Mouse (Mus musculus) E14TG2a.4 (cell line): ENCODE data around the gene G3bp1.

Source experiments
- H3K27me3 ChIP-seq: 2 replicates; pipeline ENCODE4 v1.6.1; 2014; ENCODE audit warnings: low read length, control low read depth; ENCODE audit not compliant: insufficient read depth
- H3K36me3 ChIP-seq: 2 replicates; pipeline ENCODE4 v1.6.1; 2014; ENCODE audit warnings: low read length, control low read depth; ENCODE audit not compliant: insufficient read depth
- H3K4me1 ChIP-seq: replicated peaks from 2 replicates; pipeline ENCODE4 v1.6.1; 2014; ENCODE audit warnings: low read depth, low read length, control low read depth
- H3K4me3 ChIP-seq: replicated peaks from 2 replicates; pipeline ENCODE4 v1.5.1; 2014; ENCODE audit warnings: mild to moderate bottlenecking, low read length
- H3K9me3 ChIP-seq: 2 replicates; pipeline ENCODE4 v1.6.1; 2014; ENCODE audit warnings: low read length, control low read depth
- CTCF ChIP-seq: conservative IDR thresholded peaks from 2 replicates; pipeline ENCODE4 v1.5.1; 2014; ENCODE audit warnings: low read length
- NANOG ChIP-seq: IDR thresholded peaks from 2 replicates; pipeline ENCODE4 v1.6.1; 2014; ENCODE audit warnings: borderline replicate concordance, low read length, mixed read lengths
- POU5F1 ChIP-seq: IDR thresholded peaks from 2 replicates; pipeline ENCODE4 v1.6.1; 2014; ENCODE audit warnings: low read length, borderline replicate concordance

G3bp1 gene

DNA sequence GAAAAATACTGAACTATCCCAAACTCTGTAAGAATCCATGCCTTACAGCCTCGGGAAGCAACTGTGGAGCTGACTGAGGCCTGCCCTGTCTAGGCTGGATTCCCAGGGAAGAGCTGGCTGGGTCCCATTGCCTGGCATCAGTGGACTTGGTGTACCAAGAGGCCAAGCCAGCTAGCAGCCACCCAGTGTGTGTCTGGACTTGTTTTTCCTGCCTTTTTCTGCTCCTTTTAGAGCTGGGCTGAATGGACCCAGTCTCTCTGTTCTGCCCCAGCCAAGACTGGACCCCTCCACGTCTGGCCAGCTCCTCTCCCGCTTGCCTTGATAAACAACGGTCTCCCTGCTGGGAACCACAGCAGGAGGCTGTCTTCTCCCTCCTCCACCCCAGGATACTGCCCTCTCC lies 31.5 kb upstream of the G3bp1 start:
- Histone ChIP-seq H3K27me3 (no peaks in the 10 kb centered on the region), H3K4me3 (0 out of 2 replicates have a peak overlapping the region, but pooled peaks have one; percentile 2), H3K36me3 (no peaks in the 10 kb centered on the region), H3K9me3 (no peaks in the 10 kb centered on the region), H3K4me1 (peaks cover 67% of the 10 kb centered on the region)
- TF ChIP-seq CTCF (no peak), POU5F1 (no peak), NANOG (no peak)

DNA sequence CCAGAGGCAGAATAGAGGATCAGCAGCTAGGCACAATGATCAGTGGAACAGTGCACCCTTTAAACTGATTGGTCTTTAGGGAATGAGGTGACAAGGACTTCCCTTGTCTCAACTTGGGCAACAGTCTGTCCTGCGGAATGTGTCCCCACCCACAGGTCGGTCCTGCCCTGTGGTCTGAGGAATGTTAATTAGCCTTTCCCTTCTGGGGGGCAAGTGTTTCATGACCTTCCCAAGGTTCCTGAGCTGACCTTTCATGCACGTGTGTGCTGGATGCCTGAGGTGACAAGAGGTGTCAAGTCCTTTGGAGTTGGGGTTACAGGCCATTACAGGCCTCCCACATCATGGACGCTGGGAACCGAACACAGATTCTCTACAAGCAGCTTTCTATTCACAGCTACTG lies 29.8 kb upstream of the G3bp1 start:
- 0 out of 2 replicates have a peak overlapping the region, but pooled peaks have one; percentile 3 for H3K4me3 ChIP-seq
- H3K36me3 ChIP-seq, result peaks cover 13% of the 10 kb centered on the region
- no peak for TF ChIP-seq POU5F1
- no peak for TF ChIP-seq CTCF
- H3K9me3 ChIP-seq, result no peaks in the 10 kb centered on the region
- peaks cover 84% of the 10 kb centered on the region for H3K4me1 ChIP-seq
- H3K27me3 ChIP-seq, result no peaks in the 10 kb centered on the region

- H3K36me3 ChIP-seq, result peaks cover 61% of the 10 kb centered on the region
- TF ChIP-seq POU5F1 (no peak), CTCF (peak; percentile 77)
- H3K9me3 ChIP-seq, result no peaks in the 10 kb centered on the region
- H3K27me3 ChIP-seq, result no peaks in the 10 kb centered on the region
- H3K4me1 ChIP-seq, result peaks cover 77% of the 10 kb centered on the region
- H3K4me3 ChIP-seq, result no peak overlapping the region
These were observed 24.7 kb upstream of the G3bp1 start for GRCm38 (mm10) chr11:55444772-55445171.

GRCm38 (mm10) chr11:55446579-55446978 lies 22.9 kb upstream of the G3bp1 start:
- peaks cover 78% of the 10 kb centered on the region for H3K4me1 ChIP-seq
- peaks cover 78% of the 10 kb centered on the region for H3K36me3 ChIP-seq
- no peaks in the 10 kb centered on the region for H3K9me3 ChIP-seq
- H3K4me3 ChIP-seq, result no peak overlapping the region
- no peak for TF ChIP-seq POU5F1
- TF ChIP-seq NANOG, result no peak
- TF ChIP-seq CTCF, result peak; percentile 85
- no peaks in the 10 kb centered on the region for H3K27me3 ChIP-seq

DNA sequence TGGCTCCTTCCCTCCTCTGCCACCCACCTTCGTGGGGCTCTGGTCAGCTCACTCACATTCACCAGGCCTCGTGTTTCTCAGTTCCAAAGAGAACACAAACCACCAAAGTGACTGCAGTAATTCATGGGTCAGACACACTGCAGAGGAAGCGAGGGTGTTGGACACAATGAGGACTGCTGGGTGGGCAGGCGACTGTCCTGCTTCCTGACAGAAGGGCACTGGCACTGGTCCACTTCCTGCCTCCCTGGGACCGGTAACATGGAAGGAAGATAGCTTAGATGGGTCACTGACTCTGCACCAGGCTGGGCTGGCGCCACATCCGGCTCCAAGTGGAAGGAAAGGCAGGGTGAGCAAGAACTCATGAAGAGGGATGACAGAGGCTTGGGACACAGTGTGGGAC lies 20.0 kb upstream of the G3bp1 start:
- H3K9me3 ChIP-seq, result no peaks in the 10 kb centered on the region
- TF ChIP-seq POU5F1 (no peak), NANOG (no peak), CTCF (no peak)
- H3K27me3 ChIP-seq, result no peaks in the 10 kb centered on the region

DNA sequence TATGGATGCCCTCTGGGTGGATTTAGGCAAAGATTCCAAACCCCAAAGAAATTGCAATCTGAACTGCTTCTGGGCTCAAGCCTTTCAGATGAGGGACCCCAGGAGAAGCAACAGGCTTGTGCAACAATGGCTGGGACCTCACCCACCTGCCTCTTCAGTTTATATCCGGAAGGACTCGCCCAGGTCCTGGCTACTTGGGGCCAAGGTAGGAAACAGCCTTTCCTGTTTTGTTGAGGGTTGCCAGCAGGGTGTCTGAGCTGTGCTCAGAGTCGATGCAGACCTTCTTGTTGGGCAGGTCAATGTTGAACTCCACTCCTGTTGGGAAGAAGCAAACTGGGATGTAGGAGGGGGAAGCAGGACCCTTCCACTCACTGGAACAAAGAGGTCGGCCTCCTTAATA lies 19.2 kb upstream of the G3bp1 start:
- TF ChIP-seq POU5F1 (no peak), CTCF (no peak), NANOG (no peak)
- H3K27me3 ChIP-seq, result no peaks in the 10 kb centered on the region
- H3K4me1 ChIP-seq, result peaks cover 76% of the 10 kb centered on the region
- peaks cover 96% of the 10 kb centered on the region for H3K36me3 ChIP-seq
- peak overlapping the region; percentile 21 for H3K4me3 ChIP-seq
- H3K9me3 ChIP-seq, result no peaks in the 10 kb centered on the region

More for the DNA sequence above, 20.0 kb upstream of the G3bp1 start:
- Histone ChIP-seq H3K36me3 (peaks cover 96% of the 10 kb centered on the region), H3K4me3 (peak overlapping the region; percentile 21; the same call in 1 of the 2 replicates), H3K4me1 (peaks cover 76% of the 10 kb centered on the region)

DNA sequence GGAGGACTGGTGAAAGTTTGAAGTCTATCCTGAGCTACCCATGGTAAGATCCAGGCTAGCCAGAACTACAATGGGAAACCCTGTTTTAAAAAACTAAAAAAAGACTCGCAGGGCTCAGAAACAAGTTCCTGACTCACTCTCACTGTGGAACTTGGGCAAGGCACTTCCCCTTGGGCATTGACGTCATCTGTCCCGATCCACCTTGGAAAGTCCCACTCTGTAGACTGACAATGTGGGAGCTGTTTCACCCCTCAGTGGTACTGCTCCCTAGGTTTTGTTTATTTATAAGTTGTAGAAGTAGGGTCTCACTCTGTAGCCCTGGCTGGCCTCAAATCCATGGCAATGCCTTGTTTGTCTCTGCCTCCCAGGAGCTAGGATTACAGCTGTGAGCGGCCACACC lies 15.8 kb upstream of the G3bp1 start:
- no peaks in the 10 kb centered on the region for H3K9me3 ChIP-seq
- no peaks in the 10 kb centered on the region for H3K27me3 ChIP-seq
- no peak overlapping the region for H3K4me3 ChIP-seq
- peaks cover 99% of the 10 kb centered on the region for H3K36me3 ChIP-seq
- H3K4me1 ChIP-seq, result peaks cover 97% of the 10 kb centered on the region
- TF ChIP-seq NANOG, result no peak
- TF ChIP-seq CTCF, result no peak
- TF ChIP-seq POU5F1, result no peak

- peaks cover 97% of the 10 kb centered on the region for H3K4me1 ChIP-seq
- peaks cover 96% of the 10 kb centered on the region for H3K36me3 ChIP-seq
- H3K4me3 ChIP-seq, result 0 out of 2 replicates have a peak overlapping the region, but pooled peaks have one; percentile 10
- H3K9me3 ChIP-seq, result no peaks in the 10 kb centered on the region
- H3K27me3 ChIP-seq, result no peaks in the 10 kb centered on the region
- no peak for TF ChIP-seq CTCF
- no peak for TF ChIP-seq NANOG
These were observed 14.3 kb upstream of the G3bp1 start for GRCm38 (mm10) chr11:55455166-55455565.

- Histone ChIP-seq H3K27me3 (no peaks in the 10 kb centered on the region), H3K36me3 (peaks cover 64% of the 10 kb centered on the region), H3K4me1 (peaks cover 79% of the 10 kb centered on the region), H3K4me3 (0 out of 2 replicates have a peak overlapping the region, but pooled peaks have one; percentile 0), H3K9me3 (no peaks in the 10 kb centered on the region)
- TF ChIP-seq POU5F1 (no peak), NANOG (no peak)
These were observed 11.0 kb upstream of the G3bp1 start for GRCm38 (mm10) chr11:55458501-55458900.
